Mouse (Mus musculus): ENCODE measurements around the gene E2f2. TPM values are rescaled to one million over a fixed set of nuclear protein-coding genes. Genes with fewer than 3 reads are reported as not detected.

Gene E2f2
- total and polyA plus RNA-seq, 2 experiments from 2014 or later = 2.4 to 6.4 TPM

DNA sequence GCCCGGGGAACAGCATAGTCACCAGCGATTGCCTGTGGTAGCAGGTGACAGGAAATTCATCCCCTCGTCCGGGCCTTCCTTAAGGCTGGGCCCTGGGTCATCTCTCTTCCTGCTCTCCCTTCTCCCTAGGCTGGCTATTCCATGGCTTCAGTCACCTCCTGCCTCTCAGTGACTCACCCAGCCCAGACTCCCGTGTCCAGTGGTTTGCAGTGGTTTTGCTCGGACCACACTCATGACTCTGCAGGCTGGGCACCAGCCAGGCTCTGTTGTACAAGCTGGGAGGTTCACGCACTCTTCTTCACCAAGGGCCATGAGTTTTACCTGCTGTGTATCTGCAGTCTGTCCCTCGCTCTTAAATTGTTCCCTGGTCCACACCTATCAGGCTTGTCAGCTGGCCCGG lies 38.7 kb downstream of the E2f2 start:
- no peak overlapping the region for H3K4me2 ChIP-seq (ENCODE audit: low read depth, low read length)

GRCm38 (mm10) chr4:136213629-136214028 lies 41.4 kb downstream of the E2f2 start:
- no peak overlapping the region for H3K27ac ChIP-seq (ENCODE audit: low read depth)
- H3K36me3 ChIP-seq (replicated peaks; ENCODE audit: control insufficient read depth, insufficient read depth, low read length) = no peaks in the 10 kb centered on the region
- H3K4me1 ChIP-seq (ENCODE audit: control insufficient read depth, insufficient read depth) = peaks cover 8% of the 10 kb centered on the region
- 30% methylated on average over 7 of the region's 7 CpGs for WGBS
- ATAC-seq (ENCODE audit: insufficient read depth, low read depth) (no peak; the same call in 1 of the 2 replicates), DNase-seq (ENCODE audit: low spot score) (no peak)
- TF ChIP-seq CTCF (IDR thresholded peaks at IDR 0.05; ENCODE audit: low read depth) (no peak), EP300 (IDR thresholded peaks at IDR 0.05; ENCODE audit: low read depth) (no peak)
- no peaks in the 10 kb centered on the region for H3K9me3 ChIP-seq (replicated peaks; ENCODE audit: control insufficient read depth, low read length)
- H3K27me3 ChIP-seq (ENCODE audit: control insufficient read depth, insufficient read depth, low read length) = no peaks in the 10 kb centered on the region
- no peak overlapping the region for H3K4me2 ChIP-seq (ENCODE audit: low read depth, low read length)
- no peak overlapping the region for H3K4me3 ChIP-seq (ENCODE audit: low read depth, low read length)
- no peak overlapping the region for H3K9ac ChIP-seq (replicated peaks; ENCODE audit: low read depth, low read length)

More for the DNA sequence above, 38.7 kb downstream of the E2f2 start:
- H3K27me3 ChIP-seq (ENCODE audit: control insufficient read depth, insufficient read depth, low read length) = no peaks in the 10 kb centered on the region
- H3K27ac ChIP-seq (ENCODE audit: low read depth) = no peak overlapping the region
- H3K9ac ChIP-seq (replicated peaks; ENCODE audit: low read depth, low read length) = no peak overlapping the region
- H3K9me3 ChIP-seq (replicated peaks; ENCODE audit: control insufficient read depth, low read length) = no peaks in the 10 kb centered on the region
- TF ChIP-seq EP300 (IDR thresholded peaks at IDR 0.05; ENCODE audit: low read depth) (no peak), CTCF (IDR thresholded peaks at IDR 0.05; ENCODE audit: low read depth) (no peak)
- DNase-seq (ENCODE audit: low spot score) = no peak
- no peak overlapping the region for H3K4me3 ChIP-seq (ENCODE audit: low read depth, low read length)
- no peaks in the 10 kb centered on the region for H3K36me3 ChIP-seq (replicated peaks; ENCODE audit: control insufficient read depth, insufficient read depth, low read length)
- H3K4me1 ChIP-seq (ENCODE audit: control insufficient read depth, insufficient read depth) = peaks cover 12% of the 10 kb centered on the region
- WGBS = 74% methylated on average over 9 of the region's 9 CpGs
- ATAC-seq (ENCODE audit: insufficient read depth, low read depth) = no peak

DNA sequence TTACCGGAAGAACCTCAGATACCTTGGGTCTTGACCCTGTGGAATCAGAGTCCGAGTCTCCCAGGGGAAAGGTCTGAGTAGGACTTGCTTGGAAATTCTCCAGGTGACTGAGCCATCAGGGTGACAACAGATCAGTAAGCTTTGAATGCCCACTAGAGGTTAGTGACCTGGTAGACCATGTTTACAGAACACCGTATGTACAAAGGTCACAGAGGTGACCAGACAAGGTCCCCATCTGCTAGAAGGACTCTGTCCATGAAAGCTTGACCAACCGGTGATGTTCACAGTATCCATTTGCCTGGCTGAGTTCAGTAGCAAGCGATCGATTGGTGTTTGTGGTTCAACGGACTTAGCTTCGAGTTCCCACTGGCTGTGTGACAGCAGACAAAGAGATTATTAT lies 42.6 kb downstream of the E2f2 start:
- Histone ChIP-seq H3K4me2 (ENCODE audit: low read depth, low read length) (no peak overlapping the region), H3K27ac (ENCODE audit: low read depth) (no peak overlapping the region), H3K9ac (replicated peaks; ENCODE audit: low read depth, low read length) (no peak overlapping the region), H3K27me3 (ENCODE audit: control insufficient read depth, insufficient read depth, low read length) (no peaks in the 10 kb centered on the region), H3K36me3 (replicated peaks; ENCODE audit: control insufficient read depth, insufficient read depth, low read length) (no peaks in the 10 kb centered on the region), H3K4me1 (ENCODE audit: control insufficient read depth, insufficient read depth) (peaks cover 14% of the 10 kb centered on the region), H3K4me3 (ENCODE audit: low read depth, low read length) (no peak overlapping the region), H3K9me3 (replicated peaks; ENCODE audit: control insufficient read depth, low read length) (no peaks in the 10 kb centered on the region)
- no peak for TF ChIP-seq EP300 (IDR thresholded peaks at IDR 0.05; ENCODE audit: low read depth)
- TF ChIP-seq CTCF (IDR thresholded peaks at IDR 0.05; ENCODE audit: low read depth) = no peak
- DNase-seq (ENCODE audit: low spot score) (no peak), ATAC-seq (ENCODE audit: insufficient read depth, low read depth) (no peak)
- WGBS = 87% methylated on average over 8 of the region's 8 CpGs

GRCm38 (mm10) chr4:136215576-136215975 lies 43.4 kb downstream of the E2f2 start:
- TF ChIP-seq CTCF (IDR thresholded peaks at IDR 0.05; ENCODE audit: low read depth) (no peak), EP300 (IDR thresholded peaks at IDR 0.05; ENCODE audit: low read depth) (no peak)
- no peak overlapping the region for H3K27ac ChIP-seq (ENCODE audit: low read depth)
- no peaks in the 10 kb centered on the region for H3K36me3 ChIP-seq (replicated peaks; ENCODE audit: control insufficient read depth, insufficient read depth, low read length)
- H3K4me2 ChIP-seq (ENCODE audit: low read depth, low read length) = no peak overlapping the region
- ATAC-seq (ENCODE audit: insufficient read depth, low read depth) = no peak
- WGBS = 87% methylated on average over 8 of the region's 8 CpGs
- H3K27me3 ChIP-seq (ENCODE audit: control insufficient read depth, insufficient read depth, low read length) = no peaks in the 10 kb centered on the region
- H3K9me3 ChIP-seq (replicated peaks; ENCODE audit: control insufficient read depth, low read length) = no peaks in the 10 kb centered on the region
- no peak for DNase-seq (ENCODE audit: low spot score)
- no peak overlapping the region for H3K9ac ChIP-seq (replicated peaks; ENCODE audit: low read depth, low read length)
- peaks cover 18% of the 10 kb centered on the region for H3K4me1 ChIP-seq (ENCODE audit: control insufficient read depth, insufficient read depth)
- H3K4me3 ChIP-seq (ENCODE audit: low read depth, low read length) = no peak overlapping the region

DNA sequence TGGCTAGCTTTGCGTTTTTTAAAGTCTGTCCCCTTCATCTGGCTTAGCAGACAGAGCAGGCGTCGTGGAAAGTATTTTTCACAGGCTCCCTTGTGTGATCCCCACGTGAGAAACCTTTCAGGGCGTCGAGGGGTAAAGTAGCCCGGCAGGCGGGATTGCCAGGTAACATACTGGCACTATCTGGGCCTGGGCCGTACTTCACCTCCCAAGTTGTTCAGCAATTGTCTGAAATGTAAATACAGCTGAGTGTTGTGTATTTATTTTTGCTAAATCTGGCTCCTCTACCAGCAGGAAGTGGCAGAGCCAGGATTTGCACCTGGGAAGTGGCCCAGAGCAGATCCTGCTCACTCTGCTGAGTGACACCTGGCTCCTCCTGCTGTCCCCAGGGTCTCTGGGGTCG lies 44.9 kb downstream of the E2f2 start:
- no peak overlapping the region for H3K27ac ChIP-seq (ENCODE audit: low read depth)
- DNase-seq (ENCODE audit: low spot score) (no peak), ATAC-seq (ENCODE audit: insufficient read depth, low read depth) (no peak)
- WGBS = 73% methylated on average over 10 of the region's 10 CpGs
- no peaks in the 10 kb centered on the region for H3K27me3 ChIP-seq (ENCODE audit: control insufficient read depth, insufficient read depth, low read length)
- peaks cover 18% of the 10 kb centered on the region for H3K4me1 ChIP-seq (ENCODE audit: control insufficient read depth, insufficient read depth)
- no peak overlapping the region for H3K9ac ChIP-seq (replicated peaks; ENCODE audit: low read depth, low read length)
- no peaks in the 10 kb centered on the region for H3K36me3 ChIP-seq (replicated peaks; ENCODE audit: control insufficient read depth, insufficient read depth, low read length)
- no peak for TF ChIP-seq CTCF (IDR thresholded peaks at IDR 0.05; ENCODE audit: low read depth)
- no peak for TF ChIP-seq EP300 (IDR thresholded peaks at IDR 0.05; ENCODE audit: low read depth)
- H3K9me3 ChIP-seq (replicated peaks; ENCODE audit: control insufficient read depth, low read length) = no peaks in the 10 kb centered on the region
- H3K4me2 ChIP-seq (ENCODE audit: low read depth, low read length) = no peak overlapping the region
- no peak overlapping the region for H3K4me3 ChIP-seq (ENCODE audit: low read depth, low read length)

DNA sequence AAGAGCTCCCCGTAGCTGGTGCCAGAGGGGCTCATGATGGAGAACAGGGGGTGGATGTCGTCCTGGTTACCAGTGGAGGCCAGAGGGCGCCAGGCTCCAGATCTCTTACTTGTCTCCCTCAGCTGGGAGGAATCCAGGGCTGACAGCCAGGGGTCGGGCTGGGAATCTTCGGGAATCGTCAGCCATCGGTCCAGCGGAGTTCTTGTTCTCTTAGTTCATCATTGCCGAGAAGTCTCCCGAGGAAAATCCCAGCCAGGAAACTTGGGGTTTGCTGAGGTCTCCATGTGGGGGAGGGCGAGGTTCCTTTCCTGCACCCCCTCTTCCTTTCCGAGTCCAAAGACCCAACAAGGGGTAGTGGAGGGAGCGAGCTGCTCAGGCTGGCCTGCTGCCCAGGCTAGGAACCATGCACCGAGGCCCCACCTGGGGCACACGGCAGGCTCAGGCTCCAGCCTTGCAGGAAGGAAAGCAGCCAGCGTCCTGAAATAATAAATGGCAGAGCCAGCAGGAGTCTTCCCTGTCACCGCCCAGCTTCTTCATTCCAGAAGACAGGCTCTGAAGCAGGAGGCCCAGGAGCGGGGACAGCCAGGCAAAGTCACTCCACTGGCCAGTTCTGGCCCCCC lies 46.5 kb downstream of the E2f2 start:
- DNase-seq (ENCODE audit: low spot score) (peak; percentile 59), ATAC-seq (ENCODE audit: insufficient read depth, low read depth) (peak; percentile 59)
- Histone ChIP-seq H3K36me3 (replicated peaks; ENCODE audit: control insufficient read depth, insufficient read depth, low read length) (no peaks in the 10 kb centered on the region), H3K9me3 (replicated peaks; ENCODE audit: control insufficient read depth, low read length) (no peaks in the 10 kb centered on the region), H3K4me2 (ENCODE audit: low read depth, low read length) (peak overlapping the region; percentile 53), H3K4me3 (ENCODE audit: low read depth, low read length) (0 out of 2 replicates have a peak overlapping the region, but pooled peaks have one; percentile 2), H3K27ac (ENCODE audit: low read depth) (peak overlapping the region; percentile 71), H3K9ac (replicated peaks; ENCODE audit: low read depth, low read length) (peak overlapping the region; percentile 41), H3K4me1 (ENCODE audit: control insufficient read depth, insufficient read depth) (peaks cover 18% of the 10 kb centered on the region), H3K27me3 (ENCODE audit: control insufficient read depth, insufficient read depth, low read length) (no peaks in the 10 kb centered on the region)
- TF ChIP-seq EP300 (IDR thresholded peaks at IDR 0.05; ENCODE audit: low read depth) = no peak
- TF ChIP-seq CTCF (IDR thresholded peaks at IDR 0.05; ENCODE audit: low read depth) = peak; percentile 33; the same call in 1 of the 2 replicates
- WGBS = 7% methylated on average over 18 of the region's 18 CpGs
